Mouse (Mus musculus) forebrain, embryonic 16.5 days (tissue): ENCODE measurements around the gene Micu1. TPM values are rescaled to one million over a fixed set of nuclear protein-coding genes. Genes with fewer than 3 reads are reported as not detected.

ENCODE experiments used
- ATAC-seq: fragments of 200-750 bp; cut with Nextera tagmentation; 2 replicates; pipeline ENCODE4 v1.8.0; 2017; ENCODE audit warnings: mild to moderate bottlenecking, moderate library complexity
- H3K27ac ChIP-seq: fragments of 300-500 bp; sonication (generic); 2 replicates; pipeline ENCODE4 v1.5.1; 2014; ENCODE audit warnings: low read length, control low read depth
- H3K27me3 ChIP-seq: fragments of 300-500 bp; sonication (generic); replicated peaks from 2 replicates; pipeline ENCODE4 v1.6.1; 2014; ENCODE audit warnings: low read length; ENCODE audit not compliant: control insufficient read depth, insufficient read depth
- H3K36me3 ChIP-seq: fragments of 300-500 bp; sonication (generic); 2 replicates; pipeline ENCODE4 v1.6.1; 2014; ENCODE audit not compliant: control insufficient read depth, insufficient read depth
- H3K4me1 ChIP-seq: fragments of 300-500 bp; sonication (generic); replicated peaks from 2 replicates; pipeline ENCODE4 v1.6.1; 2014; ENCODE audit warnings: low read length; ENCODE audit not compliant: control insufficient read depth, insufficient read depth
- H3K4me2 ChIP-seq: fragments of 300-500 bp; sonication (generic); 2 replicates; pipeline ENCODE4 v1.6.1; 2014; ENCODE audit warnings: mild to moderate bottlenecking, low read length, control low read depth
- H3K4me3 ChIP-seq: fragments of 300-500 bp; sonication (generic); replicated peaks from 2 replicates; pipeline ENCODE4 v1.5.1; 2014; ENCODE audit warnings: mild to moderate bottlenecking, low read length, control low read depth
- H3K9ac ChIP-seq: fragments of 300-500 bp; sonication (generic); replicated peaks from 2 replicates; pipeline ENCODE4 v1.6.1; 2014; ENCODE audit warnings: low read depth, low read length, control low read depth
- H3K9me3 ChIP-seq: fragments of 300-500 bp; sonication (generic); 2 replicates; pipeline ENCODE4 v1.6.1; 2016; ENCODE audit warnings: low read length; ENCODE audit not compliant: control insufficient read depth
- WGBS: fragments of 180-500 bp; shearing (Covaris S2); extraction: QIAGEN DNeasy Blood & Tissue Kit; methylation state at CpG from one replicate; pipeline ENCODE4 v1.1.7; 2014; 5-methylcytosine and 5-hydroxymethylcytosine counted together
- polyA plus RNA-seq: library from polyadenylated mRNA; unstranded; fragments of >200 nt; fragmentation: Nextera tagmentation; extraction: Ambion mirVana; gene quantifications from 2 replicates; pipeline ENCODE4 v1.2.1, GENCODE M21; 2015

Gene Micu1
- polyA plus RNA-seq, 1 experiment from 2014 or later: 76.0 TPM

DNA sequence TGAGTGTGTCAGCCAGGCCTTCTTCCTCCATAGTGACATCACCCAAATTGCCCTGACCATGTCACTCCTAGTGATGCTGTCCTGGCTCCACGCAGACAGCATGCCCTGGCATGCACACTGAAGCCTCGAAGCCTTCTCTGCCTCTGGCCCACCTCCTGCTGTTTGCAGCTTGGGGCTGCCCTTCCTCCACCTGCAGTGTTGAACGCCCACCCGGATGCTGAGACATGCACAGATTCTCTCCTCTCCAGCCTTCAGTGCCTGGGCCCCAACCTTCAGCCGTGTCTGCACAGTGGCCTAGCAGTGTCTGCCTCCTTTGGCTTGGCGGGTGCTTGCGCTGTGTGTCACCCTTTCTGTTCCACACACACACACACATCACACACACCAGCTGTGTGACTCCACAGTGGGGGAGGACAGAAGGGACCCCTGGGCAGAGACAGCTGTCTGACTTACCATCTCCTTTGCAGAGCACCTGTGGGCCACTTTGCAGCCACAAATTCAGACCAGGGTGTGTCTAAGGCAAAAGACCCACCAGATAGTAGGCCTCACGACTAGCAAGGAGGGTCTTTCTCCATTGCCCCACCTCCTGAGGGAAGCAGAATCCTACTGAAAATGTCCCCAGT is 199.8 kb downstream of the Micu1 start:
- Histone ChIP-seq H3K27me3 (no peaks in the 10 kb centered on the region), H3K36me3 (no peaks in the 10 kb centered on the region), H3K4me1 (peaks cover 49% of the 10 kb centered on the region), H3K27ac (no peak overlapping the region; the same call in 1 of the 2 replicates), H3K9me3 (no peaks in the 10 kb centered on the region), H3K4me3 (no peak overlapping the region), H3K9ac (0 out of 2 replicates have a peak overlapping the region, but pooled peaks have one; percentile 32), H3K4me2 (no peak overlapping the region)
- ATAC-seq: no peak
- 66% methylated on average over 8 of the region's 8 CpGs for WGBS

DNA sequence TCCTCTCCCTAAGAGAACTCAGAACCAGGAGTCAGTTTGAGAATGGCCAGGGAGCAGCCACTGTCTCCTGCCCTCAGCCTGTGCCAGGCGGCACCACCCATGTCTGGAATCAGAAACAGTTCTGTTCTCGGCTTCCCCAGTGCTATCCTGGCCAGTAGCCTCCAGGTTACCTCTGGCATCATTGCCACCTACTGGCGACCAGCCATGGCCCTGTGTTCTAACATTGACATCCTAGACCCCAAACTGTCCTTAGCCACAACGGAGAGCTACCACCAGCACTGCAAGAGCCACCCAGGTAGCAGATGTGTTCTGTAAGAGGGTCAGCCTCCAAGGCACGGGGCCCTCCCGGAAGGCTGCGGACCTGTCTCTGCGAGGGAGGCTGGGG is 200.3 kb downstream of the Micu1 start:
- peaks cover 48% of the 10 kb centered on the region for H3K4me1 ChIP-seq
- no peak overlapping the region for H3K4me3 ChIP-seq
- no peaks in the 10 kb centered on the region for H3K36me3 ChIP-seq
- no peak overlapping the region for H3K9ac ChIP-seq
- H3K4me2 ChIP-seq: no peak overlapping the region
- WGBS: 62% methylated on average over 8 of the region's 8 CpGs
- H3K27ac ChIP-seq: no peak overlapping the region
- no peak for ATAC-seq
- no peaks in the 10 kb centered on the region for H3K27me3 ChIP-seq
- H3K9me3 ChIP-seq: no peaks in the 10 kb centered on the region

DNA sequence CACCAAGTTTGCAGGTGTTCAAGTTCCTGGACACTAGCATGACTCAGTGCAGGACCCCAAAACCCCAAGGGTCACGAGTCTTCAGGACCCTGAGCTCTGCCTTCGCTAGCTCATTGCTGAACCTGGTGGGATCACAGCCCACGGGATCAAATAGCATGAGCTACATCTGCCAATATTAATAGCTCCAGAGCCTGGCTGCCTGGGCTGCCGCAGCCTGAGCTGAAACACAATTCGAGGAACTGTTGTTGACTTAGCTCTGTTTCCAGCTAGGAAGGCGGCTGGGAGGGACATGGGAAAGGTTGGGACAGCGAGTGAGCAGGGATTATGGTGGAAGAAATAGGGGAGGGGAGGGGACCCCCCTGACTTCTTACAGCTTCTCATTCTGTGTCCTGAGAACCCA is 200.9 kb downstream of the Micu1 start:
- H3K4me1 ChIP-seq: peaks cover 47% of the 10 kb centered on the region
- WGBS: 69% methylated on average over 7 of the region's 7 CpGs
- no peak overlapping the region for H3K27ac ChIP-seq
- no peak overlapping the region for H3K9ac ChIP-seq
- no peaks in the 10 kb centered on the region for H3K36me3 ChIP-seq
- no peak overlapping the region for H3K4me2 ChIP-seq
- no peak for ATAC-seq
- H3K27me3 ChIP-seq: no peaks in the 10 kb centered on the region
- no peak overlapping the region for H3K4me3 ChIP-seq
- H3K9me3 ChIP-seq: no peaks in the 10 kb centered on the region

DNA sequence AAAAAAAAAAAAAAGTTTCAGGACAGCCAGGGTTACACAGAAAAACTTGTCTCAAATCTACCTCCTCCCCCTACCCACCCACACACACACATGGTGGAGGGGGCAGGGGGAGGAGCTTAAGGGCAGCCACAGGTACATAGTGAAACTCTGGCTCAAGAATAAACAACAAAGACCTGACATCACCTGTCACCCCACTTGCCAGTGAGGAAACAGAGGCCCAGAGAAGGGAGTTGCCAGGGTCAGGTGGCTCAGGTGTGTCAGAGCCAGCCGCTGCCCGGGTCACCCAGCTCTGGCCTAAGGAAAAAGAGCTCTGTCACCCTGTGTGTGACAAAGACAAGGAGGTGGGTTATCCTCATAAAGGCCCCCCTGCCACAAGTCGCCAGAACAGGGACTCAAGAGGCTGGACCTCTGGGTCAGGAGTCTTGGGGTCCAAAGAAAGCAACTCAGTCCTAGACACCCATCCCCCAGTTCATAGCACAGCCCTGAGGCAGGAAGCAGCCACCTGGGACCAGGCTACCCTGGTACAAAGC is 204.9 kb downstream of the Micu1 start:
- WGBS: 72% methylated on average over 3 of the region's 3 CpGs
- ATAC-seq: no peak

DNA sequence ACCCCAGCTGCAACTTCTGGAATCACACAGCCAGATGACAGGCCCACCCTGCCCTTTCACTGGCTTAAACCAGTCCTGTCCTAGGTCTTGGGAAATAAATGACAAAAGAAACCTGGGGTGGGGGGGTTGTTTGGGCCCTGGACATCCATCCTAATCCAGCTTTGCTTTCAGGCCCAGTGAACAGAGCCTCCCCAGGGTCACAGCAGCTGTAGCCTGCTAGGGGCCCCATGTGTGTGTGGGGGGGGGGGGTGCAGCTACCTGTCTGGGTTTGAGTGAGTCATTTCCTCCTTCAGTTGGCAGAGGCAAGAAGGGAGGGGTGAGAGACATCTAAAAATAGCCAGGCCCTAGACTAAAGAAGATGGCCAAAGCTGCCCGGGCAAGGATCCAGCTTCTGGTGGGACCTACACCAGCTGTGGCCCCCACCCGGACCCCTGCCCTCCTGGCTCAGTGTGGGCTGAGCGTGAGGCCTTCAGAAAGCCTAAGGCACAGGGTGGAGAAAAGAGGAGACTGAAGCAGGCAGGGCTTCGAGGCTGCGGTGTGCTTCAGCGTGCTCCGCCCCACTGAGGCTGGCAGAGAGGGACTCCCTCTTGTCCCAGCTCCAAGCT is 205.5 kb downstream of the Micu1 start:
- ATAC-seq: peak; percentile 19
- H3K4me1 ChIP-seq: peaks cover 29% of the 10 kb centered on the region
- 23% methylated on average over 7 of the region's 7 CpGs for WGBS

More for the DNA sequence above, 204.9 kb downstream of the Micu1 start:
- Histone ChIP-seq H3K4me3 (no peak overlapping the region), H3K4me2 (no peak overlapping the region), H3K27me3 (no peaks in the 10 kb centered on the region), H3K4me1 (peaks cover 25% of the 10 kb centered on the region), H3K36me3 (no peaks in the 10 kb centered on the region), H3K9me3 (no peaks in the 10 kb centered on the region), H3K27ac (no peak overlapping the region), H3K9ac (no peak overlapping the region)

DNA sequence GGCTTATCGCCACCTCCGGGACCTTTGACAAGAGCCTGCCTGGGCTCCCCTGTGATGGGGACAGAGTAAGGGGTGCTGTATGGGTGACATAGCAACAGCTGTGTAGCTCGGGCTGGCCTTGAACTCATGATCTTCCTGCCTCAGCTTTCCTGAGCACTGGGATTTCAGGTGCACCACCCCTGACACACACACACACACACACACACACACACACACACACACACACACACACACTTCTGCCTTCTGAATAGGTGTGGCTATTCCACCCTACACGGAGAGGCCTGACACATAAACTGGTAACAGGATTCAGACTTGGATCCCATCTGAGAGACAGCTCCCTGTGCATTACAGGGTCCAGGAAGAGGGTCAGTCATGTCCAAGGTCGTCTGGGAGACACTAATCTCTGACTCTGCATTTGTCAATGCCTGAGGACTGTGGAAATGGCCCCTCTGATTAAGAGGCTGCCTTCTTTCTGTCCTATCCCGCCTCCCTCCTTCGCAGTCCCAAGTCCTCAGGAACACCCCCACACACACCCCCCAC is 206.6 kb downstream of the Micu1 start:
- Histone ChIP-seq H3K27ac (no peak overlapping the region), H3K4me2 (no peak overlapping the region), H3K4me1 (peaks cover 30% of the 10 kb centered on the region), H3K9me3 (no peaks in the 10 kb centered on the region), H3K4me3 (no peak overlapping the region), H3K9ac (no peak overlapping the region), H3K27me3 (no peaks in the 10 kb centered on the region), H3K36me3 (no peaks in the 10 kb centered on the region)
- WGBS: 54% methylated on average over 7 of the region's 7 CpGs
- no peak for ATAC-seq

More for the DNA sequence above, 205.5 kb downstream of the Micu1 start:
- Histone ChIP-seq H3K4me2 (no peak overlapping the region), H3K27me3 (no peaks in the 10 kb centered on the region), H3K4me3 (no peak overlapping the region), H3K9me3 (no peaks in the 10 kb centered on the region), H3K27ac (no peak overlapping the region), H3K36me3 (no peaks in the 10 kb centered on the region), H3K9ac (peak overlapping the region; percentile 35)

DNA sequence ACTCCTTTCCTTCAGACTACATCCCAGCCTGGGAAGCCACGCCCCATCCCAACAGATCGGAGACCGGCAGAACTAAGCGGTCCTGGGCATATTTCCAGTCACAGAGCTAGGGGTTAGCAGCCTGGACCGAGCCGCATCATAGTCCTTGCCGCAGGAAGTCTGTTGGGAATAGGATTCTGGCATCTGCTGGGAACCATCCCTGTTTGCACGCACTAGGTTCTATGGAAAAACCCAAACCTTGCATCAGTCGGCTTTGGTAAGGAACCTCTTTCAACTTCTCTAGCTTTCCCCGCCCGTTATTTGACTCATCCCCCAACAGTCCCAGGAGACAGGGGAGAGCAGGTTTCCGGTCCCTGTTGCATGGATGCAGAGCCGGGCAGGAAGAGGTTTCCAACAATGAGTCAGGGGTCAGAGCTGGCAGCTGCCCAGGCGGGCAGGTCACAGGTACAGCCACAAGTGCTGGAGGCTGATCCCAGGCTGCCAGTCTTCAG is 207.1 kb downstream of the Micu1 start:
- H3K27me3 ChIP-seq: no peaks in the 10 kb centered on the region
- H3K4me2 ChIP-seq: peak overlapping the region; percentile 25; the same call in 1 of the 2 replicates
- ATAC-seq: peak; percentile 32; the same call in 1 of the 2 replicates
- no peak overlapping the region for H3K9ac ChIP-seq
- 7% methylated on average over 14 of the region's 14 CpGs for WGBS
- no peaks in the 10 kb centered on the region for H3K36me3 ChIP-seq
- H3K4me3 ChIP-seq: no peak overlapping the region
- H3K4me1 ChIP-seq: peaks cover 30% of the 10 kb centered on the region
- no peaks in the 10 kb centered on the region for H3K9me3 ChIP-seq
- H3K27ac ChIP-seq: no peak overlapping the region; the same call in 1 of the 2 replicates

DNA sequence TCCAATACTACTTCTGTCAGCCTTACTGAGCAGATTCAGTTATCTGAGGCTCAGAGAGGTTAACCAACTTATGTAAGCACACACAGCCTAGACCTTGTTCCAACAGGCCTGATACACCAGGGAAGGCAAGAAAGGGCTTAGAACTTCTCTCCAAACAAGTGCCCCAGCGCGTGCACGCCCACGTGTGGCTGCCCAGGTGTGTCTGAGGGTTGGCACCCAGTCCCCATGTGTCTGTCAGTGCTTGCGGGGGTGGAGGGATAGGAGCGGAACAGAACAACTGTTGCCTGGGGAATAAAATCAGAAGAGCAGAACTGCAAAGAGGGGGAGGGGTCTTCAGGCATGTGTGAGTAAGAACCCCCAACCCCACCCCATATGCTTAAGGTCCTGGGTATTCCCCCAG is 208.8 kb downstream of the Micu1 start:
- Histone ChIP-seq H3K4me3 (no peak overlapping the region), H3K9me3 (no peaks in the 10 kb centered on the region), H3K27me3 (no peaks in the 10 kb centered on the region), H3K27ac (no peak overlapping the region), H3K9ac (no peak overlapping the region), H3K4me1 (peaks cover 33% of the 10 kb centered on the region), H3K4me2 (no peak overlapping the region), H3K36me3 (no peaks in the 10 kb centered on the region)
- no peak for ATAC-seq
- 43% methylated on average over 6 of the region's 6 CpGs for WGBS

DNA sequence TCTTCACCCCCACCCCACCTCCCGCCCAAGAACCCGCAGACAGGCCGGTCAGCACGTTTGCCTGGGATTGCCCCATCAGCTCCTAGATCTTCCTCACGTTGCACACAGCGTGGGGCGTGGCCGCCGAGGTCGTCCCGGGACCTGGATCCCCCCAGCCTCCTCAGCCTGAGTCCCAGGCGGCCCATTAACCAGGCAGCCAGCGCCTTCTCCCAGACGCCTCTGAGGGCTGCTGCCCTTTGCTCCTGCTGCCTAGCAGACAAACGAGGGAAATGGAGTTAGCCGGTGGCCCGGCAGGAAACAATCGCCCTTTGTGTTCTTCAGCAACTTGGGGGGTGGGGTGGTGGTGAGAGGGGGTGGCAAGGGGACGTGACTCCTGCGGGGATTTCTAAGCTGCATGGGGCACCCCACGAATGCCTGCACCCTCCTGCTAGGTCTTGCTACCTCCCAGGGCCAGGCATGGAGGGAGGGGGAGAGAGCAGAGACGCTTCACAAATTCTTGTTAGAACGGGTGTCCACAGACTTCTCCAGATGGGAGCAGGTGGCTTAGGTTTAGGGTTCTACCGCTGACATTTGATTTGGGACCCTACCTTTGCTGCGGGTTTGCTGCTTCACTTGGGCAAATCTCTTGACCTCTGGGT is 209.4 kb downstream of the Micu1 start:
- H3K27me3 ChIP-seq: no peaks in the 10 kb centered on the region
- H3K9ac ChIP-seq: peak overlapping the region; percentile 56
- H3K36me3 ChIP-seq: no peaks in the 10 kb centered on the region
- no peaks in the 10 kb centered on the region for H3K9me3 ChIP-seq
- no peak overlapping the region for H3K4me3 ChIP-seq
- H3K4me1 ChIP-seq: peaks cover 39% of the 10 kb centered on the region
- no peak overlapping the region for H3K27ac ChIP-seq
- WGBS: 6% methylated on average over 25 of the region's 25 CpGs
- no peak for ATAC-seq
- H3K4me2 ChIP-seq: peak overlapping the region; percentile 31
